Mouse (Mus musculus) frontal cortex, postnatal 10 days (tissue): ENCODE measurements around the gene Tcf15.
A peak's percentile ranks its signal among the peaks of the same experiment; 100 is the strongest.

Experiments
- DNase-seq, 2 experiments: peaks; one replicate each; pipeline ENCODE4 v3.0.0; 2022; ENCODE audit warnings: low spot score in 2 of 2, mixed read lengths in 1 of 2

Tcf15 gene

DNA sequence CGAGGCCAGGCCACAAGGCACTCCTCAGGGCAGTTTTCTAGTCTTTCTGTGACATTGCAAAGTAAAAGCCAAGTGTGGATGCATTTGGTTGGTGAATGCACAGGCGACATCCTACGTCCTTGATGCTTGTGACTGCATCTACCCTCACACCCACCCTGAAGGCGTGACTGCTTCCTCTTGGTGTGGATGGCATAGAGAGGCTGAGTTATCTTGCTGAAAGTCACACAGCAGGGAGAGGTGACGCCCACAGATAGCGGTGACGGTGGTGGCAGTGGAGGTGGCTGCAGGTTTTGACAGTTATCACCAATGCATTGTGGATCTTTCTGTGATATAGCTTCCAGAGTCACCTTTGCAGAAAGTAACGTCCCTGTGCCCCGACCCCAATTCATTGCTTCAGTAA lies 20.5 kb upstream of the Tcf15 start:
- no peak for DNase-seq

DNA sequence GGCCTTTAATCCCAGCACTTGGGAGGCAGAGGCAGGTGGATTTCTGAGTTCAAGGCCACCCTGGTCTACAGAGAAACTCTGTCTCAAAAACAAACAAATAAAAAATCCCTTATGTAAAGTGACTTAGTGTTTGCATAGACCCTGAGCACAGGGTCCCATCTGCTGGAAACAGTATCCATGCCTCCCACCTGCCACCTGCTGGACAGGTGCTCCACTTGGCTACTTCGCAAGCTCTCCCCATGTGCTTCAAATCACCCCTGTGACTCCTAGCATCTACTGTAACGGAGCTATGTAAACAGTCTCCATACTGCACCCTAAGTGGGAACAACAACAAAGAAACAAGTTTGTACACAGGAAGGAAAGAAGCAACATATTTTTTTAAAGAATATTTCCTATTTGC lies 14.8 kb upstream of the Tcf15 start:
- DNase-seq = no peak

DNA sequence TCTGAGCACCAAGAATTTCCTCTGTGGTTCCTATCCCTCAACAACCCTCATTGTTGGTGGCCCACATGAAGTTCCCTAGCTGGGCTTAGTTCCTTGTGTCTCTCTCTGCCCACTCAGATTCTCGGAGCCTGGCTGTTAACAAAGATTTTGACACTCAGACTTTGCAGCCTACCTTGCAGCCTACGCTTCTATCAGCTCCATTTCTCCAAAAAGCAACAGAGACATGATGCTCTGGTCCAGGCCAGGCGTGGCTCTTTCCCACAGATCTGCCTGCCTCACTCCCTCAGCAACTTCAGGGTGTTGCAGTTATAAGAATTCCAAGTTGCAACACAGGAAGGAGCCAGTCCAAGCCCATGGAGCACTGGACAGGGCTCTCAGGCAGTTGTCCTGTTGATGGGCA lies 13.6 kb upstream of the Tcf15 start:
- DNase-seq = no peak

DNA sequence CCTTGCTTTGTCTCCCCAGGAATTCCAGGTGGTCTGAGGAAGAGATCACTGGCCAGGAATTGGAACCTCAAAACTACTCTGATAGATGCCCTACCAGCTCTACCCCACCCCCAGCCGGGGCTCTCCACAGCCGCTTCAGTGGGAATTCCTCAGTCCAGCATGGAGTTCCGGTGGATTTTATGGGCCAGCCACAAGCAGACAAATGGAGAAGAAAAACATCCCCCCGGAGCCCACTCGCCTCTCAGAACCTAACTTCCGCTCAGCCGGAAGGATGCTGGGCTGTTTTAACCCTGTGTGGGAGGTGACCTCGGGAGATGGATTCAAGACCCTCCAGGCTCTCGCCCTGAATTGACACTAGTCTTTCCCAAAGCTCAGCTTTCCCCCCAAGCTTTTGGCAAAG lies 11.3 kb upstream of the Tcf15 start:
- no peak for DNase-seq

DNA sequence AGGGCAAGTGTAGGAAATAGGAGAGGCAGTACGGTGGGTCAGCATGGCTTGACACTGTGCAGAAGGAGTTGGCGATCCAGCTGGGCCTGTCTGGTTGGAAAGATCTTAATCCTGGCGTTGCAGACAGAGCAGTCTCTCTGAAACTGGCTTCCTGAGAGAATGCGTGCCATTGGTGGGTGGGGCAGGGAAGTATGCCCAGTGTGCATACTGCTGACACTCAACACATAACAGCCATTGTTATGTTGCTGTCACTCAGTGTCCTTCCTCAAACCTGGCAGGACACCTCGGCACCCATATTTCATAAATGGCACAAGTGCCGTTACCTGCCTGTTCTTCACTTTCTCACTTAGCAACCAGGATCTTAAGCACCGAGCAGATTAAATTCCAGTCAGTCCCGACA lies 10.7 kb upstream of the Tcf15 start:
- no peak for DNase-seq

DNA sequence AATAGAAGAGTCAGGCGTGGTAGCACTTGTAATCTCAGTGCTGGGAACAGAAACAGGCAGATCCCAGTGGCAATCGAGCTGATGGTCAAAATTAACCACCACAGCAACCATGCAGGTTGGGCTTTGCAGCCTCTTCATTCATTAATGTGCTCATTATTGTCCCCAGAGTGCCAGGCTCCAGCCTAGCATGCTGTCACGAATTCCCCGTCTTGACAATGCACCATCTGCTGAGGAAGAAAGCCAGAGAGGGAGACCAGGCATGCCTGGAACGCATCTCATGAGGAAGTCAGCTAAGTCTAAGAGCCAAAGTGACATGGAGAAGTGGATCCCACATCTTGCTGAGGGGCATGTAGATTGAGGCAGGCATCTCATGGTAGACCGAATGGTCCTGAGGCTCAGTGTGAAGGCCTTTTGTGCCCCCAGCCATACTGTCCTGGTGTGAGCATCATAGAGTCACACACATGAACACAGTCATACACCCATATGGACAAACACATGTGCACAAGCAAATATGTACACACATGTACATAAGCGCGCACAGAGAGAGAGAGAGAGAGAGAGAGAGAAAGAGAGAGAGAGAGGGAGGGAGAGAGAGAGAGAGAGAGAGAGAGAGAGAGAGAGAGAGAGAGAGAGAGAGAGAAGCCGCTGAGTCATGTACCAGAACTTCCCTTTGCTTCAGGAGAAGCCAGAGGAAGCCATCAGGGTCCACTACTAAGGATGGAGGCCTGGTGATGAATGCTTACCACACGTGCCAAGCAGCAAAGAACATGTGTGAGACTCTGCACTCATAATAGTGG lies 4.0 kb upstream of the Tcf15 start:
- DNase-seq = no peak

DNA sequence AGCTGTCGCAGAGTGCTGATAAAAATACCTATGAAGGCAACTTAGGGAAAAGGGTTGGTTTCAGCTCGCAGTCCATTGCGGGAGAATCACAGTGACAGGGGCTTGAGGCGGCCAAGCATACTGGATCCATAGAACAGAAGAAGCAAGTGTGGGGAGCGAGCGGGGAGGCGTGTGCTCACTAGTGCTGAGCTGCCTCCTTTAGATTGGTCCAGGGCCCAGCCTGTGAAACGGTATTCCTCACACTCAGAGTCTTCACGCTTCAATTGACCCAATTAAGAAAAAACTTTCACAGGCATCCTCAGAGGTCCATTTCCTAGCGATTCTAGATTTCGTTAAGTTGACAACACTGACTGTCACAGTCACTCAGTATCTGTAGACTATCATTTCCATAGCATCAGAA lies 2.4 kb upstream of the Tcf15 start:
- no peak for DNase-seq

DNA sequence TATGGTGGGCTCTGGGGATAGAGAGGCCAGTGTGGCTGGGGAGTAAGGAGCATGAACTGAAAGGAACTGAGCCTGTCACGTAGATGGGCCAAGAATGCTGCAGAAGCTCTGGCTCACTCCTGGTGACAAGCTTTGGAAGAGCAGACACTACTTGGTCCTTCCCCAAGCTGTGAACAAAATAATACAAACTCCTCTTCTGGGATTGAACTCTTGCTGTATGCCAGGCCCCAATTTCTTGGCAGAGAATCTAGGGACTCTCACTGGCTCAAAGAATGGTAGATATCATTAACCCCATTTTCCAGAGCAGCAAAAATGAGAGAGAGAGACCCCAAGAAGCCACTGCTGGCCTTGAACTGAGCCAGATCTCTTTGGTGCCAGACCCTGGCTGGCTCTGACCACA lies 1.9 kb upstream of the Tcf15 start:
- no peak for DNase-seq

DNA sequence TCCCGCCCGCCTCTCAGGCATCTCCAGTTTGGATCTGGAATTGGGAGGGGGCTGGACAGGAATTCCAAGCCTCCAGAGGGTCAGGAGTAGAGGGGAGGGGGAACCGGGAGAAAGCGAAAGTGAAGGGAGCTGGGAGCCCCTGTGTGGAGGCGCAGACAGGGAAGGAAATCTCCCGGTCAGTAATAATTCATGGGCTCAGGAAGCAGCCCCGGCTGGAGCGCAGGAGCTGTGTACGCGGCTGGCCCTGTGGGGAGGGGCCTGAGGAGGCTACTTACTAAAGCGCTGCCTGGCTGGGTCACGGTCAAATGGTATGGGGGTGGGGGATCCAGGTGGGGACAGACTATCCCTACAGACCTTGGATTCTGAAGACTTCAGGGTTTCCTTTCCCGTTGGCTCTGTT lies 1.3 kb upstream of the Tcf15 start:
- DNase-seq = no peak

DNA sequence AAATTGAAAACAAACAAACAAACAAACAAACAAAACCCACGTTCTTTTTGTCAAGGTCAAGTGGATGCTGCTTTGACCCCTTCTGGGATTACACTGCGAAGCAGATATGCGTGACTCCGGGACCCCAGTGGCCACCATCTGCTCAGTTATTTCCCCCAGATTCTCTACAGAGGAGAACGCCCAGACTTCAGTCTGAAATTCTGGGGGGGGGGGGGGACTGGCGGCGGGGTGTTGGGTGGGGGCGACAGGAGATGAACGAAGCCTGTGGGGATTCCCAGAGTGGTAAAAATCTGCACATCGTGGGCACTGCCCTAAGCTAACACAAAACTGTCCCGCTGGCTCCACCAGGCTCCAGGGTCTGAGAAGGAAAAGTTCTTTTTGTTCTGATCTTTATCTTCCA lies 790 bp upstream of the Tcf15 start:
- no peak for DNase-seq

DNA sequence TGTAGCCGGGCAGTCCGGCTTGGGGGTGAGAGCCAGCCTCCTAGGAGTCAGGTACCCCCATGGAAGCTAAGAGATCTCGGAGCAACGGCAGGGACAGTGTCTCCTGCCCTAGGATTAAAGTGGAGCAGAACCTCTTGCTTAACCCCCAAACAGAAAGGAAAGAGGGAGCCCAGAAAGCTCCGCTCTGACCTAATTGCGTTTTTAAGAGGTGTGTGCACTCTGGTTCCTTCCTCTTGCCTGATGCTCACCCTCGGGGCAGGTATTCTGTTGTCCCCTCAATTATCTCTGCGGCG lies 743 bp downstream of the Tcf15 start:
- no peak for DNase-seq

DNA sequence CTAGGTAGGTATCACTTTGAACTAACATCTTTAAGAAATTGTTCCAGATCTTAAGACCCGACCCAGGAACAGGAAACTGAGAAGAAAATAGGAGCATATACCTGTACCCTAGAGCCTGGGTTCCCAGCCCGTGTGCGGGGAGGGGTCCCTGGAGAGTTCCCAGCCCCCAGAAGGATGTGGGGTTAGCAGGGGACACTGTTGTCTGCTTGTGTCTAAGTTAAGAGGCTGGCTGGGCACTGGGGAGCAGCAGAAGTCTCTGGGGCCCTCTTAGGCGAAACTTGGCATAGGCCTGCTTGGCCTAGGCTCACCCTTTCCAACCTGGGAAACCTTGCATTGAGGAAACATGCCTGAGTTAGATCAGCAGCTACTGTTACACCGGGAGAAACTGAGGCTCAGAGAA lies 1.1 kb downstream of the Tcf15 start:
- no peak for DNase-seq

DNA sequence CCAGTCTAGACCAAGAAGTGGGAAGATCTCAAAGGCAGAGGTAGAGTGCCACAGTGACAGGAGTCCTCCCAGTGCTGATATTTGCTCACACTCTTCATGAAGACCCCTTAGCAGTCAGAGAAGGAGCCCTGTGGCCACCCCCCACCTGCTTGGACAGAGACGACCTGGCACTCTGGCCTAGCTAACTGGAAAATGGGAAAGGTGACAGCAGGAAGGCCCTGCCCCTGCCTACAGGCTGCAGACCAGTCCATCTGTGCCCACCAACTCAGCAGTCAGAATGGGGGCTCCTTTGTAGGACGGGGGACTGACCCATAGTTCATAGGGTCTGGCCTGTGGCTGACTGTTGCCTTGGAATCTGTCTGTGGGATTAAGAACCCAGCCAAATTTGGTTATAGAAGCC lies 2.4 kb downstream of the Tcf15 start:
- DNase-seq = no peak

DNA sequence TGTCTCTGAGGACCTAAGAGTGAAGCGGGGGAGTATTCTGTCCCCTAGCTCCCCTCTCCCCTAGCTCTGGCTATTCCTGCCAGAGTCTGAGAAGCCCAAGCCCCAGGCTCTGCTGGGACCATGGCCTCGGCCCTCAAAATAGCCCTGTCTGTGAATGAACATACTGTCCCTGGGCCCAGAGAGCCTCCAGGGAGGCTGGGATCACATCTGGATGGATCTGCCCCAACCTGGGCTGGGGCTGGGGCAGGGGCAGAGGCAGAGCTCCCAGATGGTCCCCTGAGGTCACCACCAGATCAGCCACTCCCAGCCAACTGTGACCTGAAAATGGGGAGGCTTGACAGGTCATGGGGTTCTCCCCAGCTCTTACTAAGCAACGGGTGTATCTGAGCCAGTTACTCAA lies 3.7 kb downstream of the Tcf15 start:
- DNase-seq = no peak

DNA sequence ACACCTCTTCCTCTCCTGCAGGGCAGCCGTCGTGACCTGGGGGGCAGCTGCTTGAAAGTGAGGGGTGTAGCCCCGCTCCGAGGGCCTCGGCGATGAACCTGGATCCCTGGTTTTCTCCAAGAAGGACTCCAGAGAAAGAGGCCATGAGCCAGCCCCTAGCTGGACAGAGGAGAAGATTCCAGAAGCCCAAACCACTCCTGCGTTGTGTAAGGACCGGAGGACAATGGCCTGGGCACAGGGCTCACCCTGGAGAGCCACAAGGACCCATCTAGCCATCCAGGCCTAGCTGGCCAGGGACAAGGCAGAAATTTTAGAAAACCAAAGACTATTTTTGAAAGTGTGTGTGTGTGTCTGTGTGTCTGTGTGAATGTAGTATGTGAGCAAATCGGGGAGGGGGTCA lies 5.3 kb downstream of the Tcf15 start:
- DNase-seq = no peak

DNA sequence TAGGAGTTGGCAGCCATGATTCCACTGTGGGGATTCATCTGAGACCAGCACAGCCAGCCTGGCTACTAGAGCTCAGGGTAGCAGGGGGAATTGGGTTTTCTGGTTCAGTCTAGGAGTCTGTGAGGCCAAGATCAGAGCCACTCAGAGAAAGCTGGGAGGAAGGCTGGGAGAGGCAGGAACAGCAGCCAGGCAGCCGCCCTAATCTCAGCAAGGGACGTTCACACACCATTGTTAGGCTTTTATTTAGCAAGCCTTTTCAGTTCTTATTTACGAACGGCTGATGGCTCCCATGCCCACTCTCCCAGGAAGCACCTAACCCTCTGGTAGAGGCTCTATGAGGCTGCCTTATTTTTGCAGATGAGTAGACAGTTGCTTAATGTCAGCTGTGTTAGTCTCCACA lies 6.5 kb downstream of the Tcf15 start:
- DNase-seq = no peak

DNA sequence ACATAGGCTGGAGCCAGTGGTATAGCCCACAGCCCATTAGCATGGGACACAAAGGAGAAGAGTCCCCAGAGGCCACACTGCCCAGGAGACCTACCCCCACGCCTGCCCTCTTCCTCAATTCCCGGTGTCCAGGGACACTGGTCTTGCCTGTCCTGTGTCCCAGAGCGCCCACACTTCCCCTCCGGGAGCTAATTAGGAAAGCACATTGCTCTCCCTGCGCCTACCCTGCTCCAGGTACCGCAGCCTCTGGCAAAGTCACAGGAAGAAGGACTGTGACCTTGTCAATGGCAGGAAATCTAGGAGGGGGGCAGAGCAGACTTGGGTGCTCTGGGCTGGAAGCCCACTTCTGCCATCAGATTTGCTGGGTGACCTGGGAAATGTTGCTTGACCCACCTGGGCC lies 7.0 kb downstream of the Tcf15 start:
- DNase-seq = no peak

DNA sequence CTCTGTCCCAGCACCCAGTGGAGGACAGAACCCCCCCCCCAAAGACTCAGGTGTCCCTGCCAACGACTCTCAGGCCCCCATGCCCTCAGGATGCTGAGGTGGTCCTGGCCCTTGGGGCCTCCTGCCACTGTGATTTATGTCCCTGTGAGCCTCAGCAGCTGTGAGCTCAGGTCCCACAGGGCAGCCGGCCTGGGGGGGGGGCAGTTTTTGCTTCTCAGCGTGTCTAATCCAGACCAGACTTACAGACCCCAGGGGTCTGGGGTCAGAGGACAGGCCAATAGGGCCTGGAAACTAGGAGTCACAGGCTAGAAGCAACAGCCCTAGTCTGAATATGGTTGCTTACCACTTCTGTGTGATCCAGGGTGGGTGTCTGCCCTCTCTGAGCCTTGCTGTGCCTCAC lies 10.0 kb downstream of the Tcf15 start:
- no peak for DNase-seq

DNA sequence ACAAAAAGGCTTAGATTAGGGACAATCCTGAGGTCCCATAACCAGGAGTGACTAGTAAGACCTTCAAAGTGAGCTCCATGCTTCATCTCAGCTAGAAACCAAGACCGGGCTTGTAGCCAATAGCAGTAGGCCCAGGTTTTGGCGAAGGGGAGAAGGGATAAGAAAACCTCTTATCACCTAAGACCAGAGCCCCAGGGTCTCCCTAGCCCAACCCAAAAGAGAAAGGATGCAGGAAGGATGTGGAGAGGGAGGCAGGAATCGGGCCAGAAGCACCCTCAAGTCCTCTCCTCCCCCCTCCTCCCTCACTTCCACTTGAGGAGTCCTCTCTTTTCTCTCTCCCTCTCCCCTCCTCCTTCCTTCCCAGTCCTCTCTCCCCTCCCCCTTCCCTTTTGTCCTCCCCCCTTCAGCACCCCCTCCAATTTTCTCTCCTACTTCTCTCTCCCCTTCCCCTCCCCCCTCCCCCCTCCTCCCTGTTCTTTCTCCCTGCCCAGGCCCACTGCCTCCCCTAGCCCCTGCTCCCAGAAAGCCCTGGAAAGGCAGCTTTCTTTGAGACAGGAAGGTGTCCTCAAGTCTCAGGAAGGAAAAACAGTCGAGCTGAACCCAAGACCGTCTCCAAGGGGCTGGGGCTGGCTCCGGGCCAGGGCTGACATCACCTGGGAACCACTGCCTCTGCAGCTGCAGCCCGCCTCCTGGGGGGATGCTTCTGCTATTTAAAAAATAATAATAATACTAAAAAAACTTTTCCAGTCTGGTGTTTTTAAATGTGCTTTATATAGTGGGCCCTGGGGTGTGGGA lies 12.2 kb downstream of the Tcf15 start:
- no peak for DNase-seq

DNA sequence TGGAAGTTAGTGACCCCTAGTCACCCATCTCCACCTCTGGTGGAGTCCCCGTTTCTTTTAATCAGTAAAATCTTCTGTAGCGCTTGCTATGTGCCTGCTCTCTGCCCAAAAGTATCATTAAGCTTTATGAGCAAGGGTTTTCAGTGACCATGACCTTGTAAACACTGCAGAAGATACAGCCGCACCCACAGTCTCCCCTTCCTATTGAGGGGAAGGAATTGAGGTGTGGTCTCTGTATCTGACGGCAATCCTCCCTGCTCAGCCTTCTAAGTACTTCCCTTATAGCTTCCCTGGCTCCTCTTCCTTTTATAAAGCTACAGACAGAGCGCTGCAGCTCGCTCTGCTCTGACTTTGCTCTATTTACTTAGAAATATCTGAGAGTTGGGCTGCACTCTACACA lies 13.1 kb downstream of the Tcf15 start:
- no peak for DNase-seq

DNA sequence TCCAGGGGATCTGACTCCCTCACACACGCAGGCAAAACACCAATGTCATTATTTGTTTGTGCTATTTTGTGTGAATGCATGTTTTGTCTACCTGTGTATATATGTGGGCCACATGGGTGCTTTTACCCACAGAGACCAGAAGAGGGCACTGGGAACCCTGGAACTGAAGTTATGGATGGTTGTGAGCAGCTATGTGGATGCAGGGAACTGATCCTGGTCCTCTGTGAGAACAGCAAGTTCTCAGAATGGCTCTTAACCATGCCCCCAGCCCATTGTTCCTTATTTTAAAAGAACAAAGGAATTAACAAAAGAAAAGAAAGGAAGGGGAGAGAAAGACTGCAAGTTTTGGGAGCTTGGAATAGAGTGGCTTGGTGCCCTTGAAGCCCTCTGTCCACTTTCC lies 16.1 kb downstream of the Tcf15 start:
- DNase-seq = no peak

DNA sequence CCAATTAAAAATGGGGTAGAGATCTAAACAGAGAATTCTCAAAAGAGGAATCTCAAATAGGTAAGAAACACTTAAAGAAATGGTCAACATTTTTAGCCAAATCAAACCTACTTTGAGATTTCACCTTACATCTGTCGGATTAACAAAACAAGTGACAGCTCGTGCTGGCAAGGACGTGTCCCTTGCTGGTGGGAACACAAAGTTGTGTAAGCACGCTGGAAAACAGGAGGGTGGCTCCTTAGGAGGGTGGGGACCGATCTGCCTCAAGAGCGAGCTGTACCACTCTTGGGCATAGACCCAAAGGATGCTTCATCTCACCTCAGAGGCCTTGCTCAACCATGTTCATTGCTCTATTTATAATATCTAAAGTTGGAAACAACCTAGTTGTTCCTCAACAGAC lies 22.9 kb downstream of the Tcf15 start:
- no peak for DNase-seq

DNA sequence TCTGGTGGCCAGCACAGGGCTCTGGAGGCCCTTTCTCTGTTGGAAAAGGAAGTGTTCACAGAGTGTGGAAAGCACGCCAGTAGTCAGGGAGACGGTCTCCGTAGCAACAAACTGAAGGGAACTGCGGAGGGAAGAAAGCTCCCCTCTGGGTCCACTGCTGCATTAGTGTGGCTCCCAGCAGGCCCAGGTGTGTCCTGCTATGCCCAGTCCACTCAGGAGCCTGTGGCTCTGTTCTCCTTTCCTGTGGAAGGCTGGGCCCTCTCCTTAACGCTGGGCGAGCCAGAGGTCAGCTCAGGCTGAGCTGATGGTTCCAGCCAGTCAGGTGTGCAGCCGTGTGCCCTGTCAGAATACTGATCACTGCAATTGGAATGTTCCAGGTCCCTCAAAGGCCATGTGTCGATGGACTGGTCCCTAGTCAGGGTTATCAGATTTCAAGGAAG lies 24.5 kb downstream of the Tcf15 start:
- DNase-seq = peak in 1 of 2 experiments; percentile 59

DNA sequence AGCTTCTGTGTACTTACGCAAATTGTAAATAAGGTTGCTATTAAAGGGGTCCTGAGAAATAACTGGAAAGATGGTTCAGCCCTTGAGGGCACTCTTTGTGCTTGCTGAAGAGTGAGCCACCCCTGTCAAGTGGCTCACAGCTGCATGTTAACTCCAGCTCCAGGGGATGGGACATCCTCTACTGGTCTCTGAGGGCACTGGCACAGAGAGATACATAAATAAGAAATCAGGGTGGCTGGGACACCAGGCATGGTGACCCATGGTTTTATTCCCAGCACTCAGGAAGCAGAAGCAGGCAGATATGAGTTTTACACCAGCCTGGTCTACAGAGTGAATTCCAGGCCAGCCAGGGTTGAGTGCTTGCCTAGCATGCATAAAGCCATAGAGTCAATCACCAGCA lies 26.0 kb downstream of the Tcf15 start:
- DNase-seq = no peak
